Mouse (Mus musculus) retina, postnatal 1 day (tissue): ENCODE data around the gene Tgfbr3.
A peak's percentile ranks its signal among the peaks of the same experiment; 100 is the strongest.

Experiments
- DNase-seq: peaks from one replicate; pipeline ENCODE4 v3.0.0-alpha.2; 2012

Tgfbr3 gene

GRCm38 (mm10) chr5:107167373-107167772 lies 122.1 kb downstream of the Tgfbr3 start:
- DNase-seq, result peak; percentile 17

- DNase-seq, result no peak
These were observed 122.6 kb downstream of the Tgfbr3 start for GRCm38 (mm10) chr5:107166659-107167370.

GRCm38 (mm10) chr5:107165734-107166133 lies 123.7 kb downstream of the Tgfbr3 start:
- no peak for DNase-seq

GRCm38 (mm10) chr5:107165271-107165670 lies 124.2 kb downstream of the Tgfbr3 start:
- no peak for DNase-seq

GRCm38 (mm10) chr5:107164856-107165255 lies 124.6 kb downstream of the Tgfbr3 start:
- DNase-seq, result no peak

- DNase-seq, result no peak
These were observed 125.3 kb downstream of the Tgfbr3 start for GRCm38 (mm10) chr5:107164146-107164545.

GRCm38 (mm10) chr5:107163336-107163735 lies 126.1 kb downstream of the Tgfbr3 start:
- no peak for DNase-seq

- DNase-seq, result no peak
These were observed 126.6 kb downstream of the Tgfbr3 start for GRCm38 (mm10) chr5:107162812-107163211.

- no peak for DNase-seq
These were observed 127.1 kb downstream of the Tgfbr3 start for GRCm38 (mm10) chr5:107162319-107162718.

- DNase-seq, result no peak
These were observed 129.2 kb downstream of the Tgfbr3 start for GRCm38 (mm10) chr5:107159914-107160890.

- peak; percentile 23 for DNase-seq
These were observed 130.8 kb downstream of the Tgfbr3 start for GRCm38 (mm10) chr5:107158531-107159178.

GRCm38 (mm10) chr5:107157384-107157783 lies 132.0 kb downstream of the Tgfbr3 start:
- DNase-seq, result no peak

- no peak for DNase-seq
These were observed 133.3 kb downstream of the Tgfbr3 start for GRCm38 (mm10) chr5:107156096-107156495.

GRCm38 (mm10) chr5:107152989-107153388 lies 136.4 kb downstream of the Tgfbr3 start:
- no peak for DNase-seq

GRCm38 (mm10) chr5:107151320-107151719 lies 138.1 kb downstream of the Tgfbr3 start:
- DNase-seq, result no peak

- no peak for DNase-seq
These were observed 138.7 kb downstream of the Tgfbr3 start for GRCm38 (mm10) chr5:107150555-107151312.

- peak; percentile 95 for DNase-seq
These were observed 141.3 kb downstream of the Tgfbr3 start for GRCm38 (mm10) chr5:107147951-107148766.

- DNase-seq, result no peak
These were observed 142.0 kb downstream of the Tgfbr3 start for GRCm38 (mm10) chr5:107147413-107147812.

GRCm38 (mm10) chr5:107146111-107146616 lies 143.3 kb downstream of the Tgfbr3 start:
- no peak for DNase-seq

- no peak for DNase-seq
These were observed 144.3 kb downstream of the Tgfbr3 start for GRCm38 (mm10) chr5:107145125-107145524.

GRCm38 (mm10) chr5:107144263-107144843 lies 145.1 kb downstream of the Tgfbr3 start:
- no peak for DNase-seq
